Mouse (Mus musculus): ENCODE measurements around the gene Trim27.

Gene Trim27

GRCm38 (mm10) chr13:21221656-21222462 is 42.6 kb downstream of the Trim27 start:
- no peak for DNase-seq (ENCODE audit: low spot score)

- peak; percentile 80 for DNase-seq (ENCODE audit: low spot score)
These were observed 43.3 kb downstream of the Trim27 start for GRCm38 (mm10) chr13:21222463-21223022.

- DNase-seq (ENCODE audit: low spot score), result no peak
These were observed 44.0 kb downstream of the Trim27 start for GRCm38 (mm10) chr13:21223242-21223655.

GRCm38 (mm10) chr13:21224376-21224775 is 45.1 kb downstream of the Trim27 start:
- no peak for DNase-seq (ENCODE audit: low spot score)

GRCm38 (mm10) chr13:21225206-21225605 is 46.0 kb downstream of the Trim27 start:
- no peak for DNase-seq (ENCODE audit: low spot score)

- DNase-seq (ENCODE audit: low spot score), result no peak
These were observed 46.8 kb downstream of the Trim27 start for GRCm38 (mm10) chr13:21226031-21226430.

- DNase-seq (ENCODE audit: low spot score), result peak; percentile 75
These were observed 54.8 kb downstream of the Trim27 start for GRCm38 (mm10) chr13:21233732-21234705.

GRCm38 (mm10) chr13:21236714-21237113 is 57.5 kb downstream of the Trim27 start:
- no peak for DNase-seq (ENCODE audit: low spot score)

- DNase-seq (ENCODE audit: low spot score), result no peak
These were observed 57.9 kb downstream of the Trim27 start for GRCm38 (mm10) chr13:21237161-21237560.

GRCm38 (mm10) chr13:21240788-21241187 is 61.5 kb downstream of the Trim27 start:
- DNase-seq (ENCODE audit: low spot score), result no peak

- DNase-seq (ENCODE audit: low spot score), result no peak
These were observed 63.3 kb downstream of the Trim27 start for GRCm38 (mm10) chr13:21242408-21243125.

GRCm38 (mm10) chr13:21243196-21243595 is 64.0 kb downstream of the Trim27 start:
- DNase-seq (ENCODE audit: low spot score), result no peak

GRCm38 (mm10) chr13:21244089-21244488 is 64.8 kb downstream of the Trim27 start:
- no peak for DNase-seq (ENCODE audit: low spot score)
